Mouse (Mus musculus) lung, embryonic 14.5 days (tissue): ENCODE results near the gene Tob1. TPM values are rescaled to one million over a fixed set of nuclear protein-coding genes. Genes with fewer than 3 reads are reported as not detected.

Experiments used
- ATAC-seq: fragments of 200-750 bp; cut with Nextera tagmentation; 2 replicates; pipeline ENCODE4 v1.8.0; 2017; ENCODE audit warnings: mild to moderate bottlenecking, moderate TSS enrichment, moderate library complexity; ENCODE audit not compliant: insufficient read depth
- DNase-seq: peaks from one replicate; pipeline ENCODE4 v3.0.0-alpha.2; 2015
- H3K27ac ChIP-seq: fragments of 300-500 bp; sonication (generic); 2 replicates; pipeline ENCODE4 v1.5.1; 2014; ENCODE audit warnings: low read depth, mild to moderate bottlenecking, moderate library complexity
- H3K27me3 ChIP-seq: fragments of 300-500 bp; sonication (generic); 2 replicates; pipeline ENCODE4 v1.6.1; 2014; ENCODE audit warnings: low read length, control low read depth; ENCODE audit not compliant: insufficient read depth
- H3K36me3 ChIP-seq: fragments of 300-500 bp; sonication (generic); 2 replicates; pipeline ENCODE4 v1.6.1; 2014; ENCODE audit warnings: control low read depth; ENCODE audit not compliant: insufficient read depth
- H3K4me1 ChIP-seq: fragments of 300-500 bp; sonication (generic); 2 replicates; pipeline ENCODE4 v1.6.1; 2014; ENCODE audit warnings: antibody characterized with exemption, control low read depth; ENCODE audit not compliant: insufficient read depth
- H3K4me2 ChIP-seq: fragments of 300-500 bp; sonication (generic); 2 replicates; pipeline ENCODE4 v1.6.1; 2014; ENCODE audit warnings: mild to moderate bottlenecking
- H3K4me3 ChIP-seq: fragments of 300-500 bp; sonication (generic); 2 replicates; pipeline ENCODE4 v1.5.1; 2014; ENCODE audit warnings: low read depth, low read length
- H3K9ac ChIP-seq: fragments of 300-500 bp; sonication (generic); 2 replicates; pipeline ENCODE4 v1.6.1; 2014
- H3K9me3 ChIP-seq: fragments of 300-500 bp; sonication (generic); 2 replicates; pipeline ENCODE4 v1.6.1; 2016; ENCODE audit warnings: low read depth, low read length, control low read depth
- CTCF ChIP-seq: IDR thresholded peaks from 2 replicates; pipeline ENCODE4 v1.5.1; 2016; ENCODE audit warnings: antibody characterized with exemption, low read depth
- WGBS: fragments of 180-500 bp; shearing (Covaris S2); extraction: QIAGEN DNeasy Blood & Tissue Kit; methylation state at CpG from one replicate; pipeline ENCODE4 v1.1.7; 2014; 5-methylcytosine and 5-hydroxymethylcytosine counted together
- polyA plus RNA-seq: library from polyadenylated mRNA; unstranded; fragments of >200 nt; fragmentation: Nextera tagmentation; extraction: Ambion mirVana; gene quantifications from 2 replicates; pipeline ENCODE4 v1.2.1, GENCODE M21; 2014

Tob1 gene
- polyA plus RNA-seq = 18.2 and 19.9 TPM in 2 replicates

- WGBS = under 1% methylated on average over 55 of the region's 55 CpGs
- Histone ChIP-seq H3K4me3 (peak within 1 kb of the TSS; percentile 89), H3K9ac (peak within 1 kb of the TSS; percentile 91), H3K4me2 (peak within 1 kb of the TSS; percentile 98), H3K4me1 (0 out of 2 replicates have a peak, but pooled peaks cover 2% of the 10 kb centered on the region), H3K27ac (peak within 1 kb of the TSS; percentile 97), H3K36me3 (peaks cover 19% of the 10 kb centered on the region), H3K27me3 (no peaks in the 10 kb centered on the region), H3K9me3 (no peaks in the 10 kb centered on the region)
- no peak for TF ChIP-seq CTCF
- ATAC-seq (peak; percentile 94), DNase-seq (peak; percentile 99)
Observed at GRCm38 (mm10) chr11:94211124-94211603, at the start of gene Tob1. Gene Tob1, plus strand, starts transcription at chr11:94211454.

- DNase-seq = no peak
Observed at GRCm38 (mm10) chr11:94161867-94162581, 49.2 kb upstream of the Tob1 start.

GRCm38 (mm10) chr11:94163005-94163767 is 48.1 kb upstream of the Tob1 start:
- Histone ChIP-seq H3K36me3 (no peaks in the 10 kb centered on the region), H3K4me3 (no peak overlapping the region), H3K27me3 (no peaks in the 10 kb centered on the region), H3K9ac (no peak overlapping the region), H3K27ac (no peak overlapping the region), H3K4me1 (peaks cover 6% of the 10 kb centered on the region), H3K4me2 (no peak overlapping the region), H3K9me3 (no peaks in the 10 kb centered on the region)
- DNase-seq = no peak
- no peak for TF ChIP-seq CTCF
- WGBS = 73% methylated on average over 9 of the region's 9 CpGs
- ATAC-seq = no peak

More at GRCm38 (mm10) chr11:94161867-94162581, 49.2 kb upstream of the Tob1 start:
- no peaks in the 10 kb centered on the region for H3K36me3 ChIP-seq
- no peaks in the 10 kb centered on the region for H3K9me3 ChIP-seq
- 80% methylated on average over 11 of the region's 11 CpGs for WGBS
- H3K4me1 ChIP-seq = peaks cover 6% of the 10 kb centered on the region
- no peak overlapping the region for H3K4me3 ChIP-seq
- H3K27me3 ChIP-seq = no peaks in the 10 kb centered on the region
- H3K27ac ChIP-seq = no peak overlapping the region
- H3K9ac ChIP-seq = no peak overlapping the region
- TF ChIP-seq CTCF = no peak
- no peak overlapping the region for H3K4me2 ChIP-seq
- no peak for ATAC-seq

- Histone ChIP-seq H3K4me1 (peaks cover 6% of the 10 kb centered on the region), H3K9me3 (no peaks in the 10 kb centered on the region), H3K27ac (no peak overlapping the region), H3K36me3 (no peaks in the 10 kb centered on the region), H3K4me3 (no peak overlapping the region), H3K9ac (no peak overlapping the region), H3K27me3 (no peaks in the 10 kb centered on the region), H3K4me2 (no peak overlapping the region)
- no peak for TF ChIP-seq CTCF
- ATAC-seq (no peak), DNase-seq (no peak)
- 69% methylated on average over 4 of the region's 4 CpGs for WGBS
Observed at GRCm38 (mm10) chr11:94165745-94166144, 45.5 kb upstream of the Tob1 start.

GRCm38 (mm10) chr11:94168238-94168637 is 43.0 kb upstream of the Tob1 start:
- Histone ChIP-seq H3K4me1 (no peaks in the 10 kb centered on the region), H3K9ac (no peak overlapping the region), H3K4me2 (no peak overlapping the region), H3K4me3 (no peak overlapping the region), H3K27ac (no peak overlapping the region), H3K27me3 (no peaks in the 10 kb centered on the region), H3K9me3 (no peaks in the 10 kb centered on the region), H3K36me3 (no peaks in the 10 kb centered on the region)
- peak; percentile 87 for ATAC-seq
- no peak for TF ChIP-seq CTCF
- WGBS = 40% methylated on average over 5 of the region's 5 CpGs
- DNase-seq = peak; percentile 84

GRCm38 (mm10) chr11:94169596-94169995 is 41.7 kb upstream of the Tob1 start:
- WGBS = 60% methylated on average over 5 of the region's 5 CpGs
- no peak overlapping the region for H3K9ac ChIP-seq

GRCm38 (mm10) chr11:94171691-94172090 is 39.6 kb upstream of the Tob1 start:
- no peak for TF ChIP-seq CTCF
- H3K27ac ChIP-seq = no peak overlapping the region
- H3K36me3 ChIP-seq = no peaks in the 10 kb centered on the region
- 83% methylated on average over 5 of the region's 5 CpGs for WGBS
- DNase-seq (no peak), ATAC-seq (no peak)
- no peaks in the 10 kb centered on the region for H3K9me3 ChIP-seq
- no peak overlapping the region for H3K9ac ChIP-seq
- no peaks in the 10 kb centered on the region for H3K27me3 ChIP-seq
- H3K4me3 ChIP-seq = no peak overlapping the region
- H3K4me2 ChIP-seq = no peak overlapping the region
- H3K4me1 ChIP-seq = no peaks in the 10 kb centered on the region

More at GRCm38 (mm10) chr11:94169596-94169995, 41.7 kb upstream of the Tob1 start:
- Histone ChIP-seq H3K27me3 (no peaks in the 10 kb centered on the region), H3K27ac (no peak overlapping the region), H3K36me3 (no peaks in the 10 kb centered on the region), H3K4me2 (no peak overlapping the region), H3K9me3 (no peaks in the 10 kb centered on the region), H3K4me1 (no peaks in the 10 kb centered on the region), H3K4me3 (no peak overlapping the region)
- no peak for TF ChIP-seq CTCF
- no peak for ATAC-seq
- DNase-seq = no peak
